Mouse (Mus musculus) midbrain, embryonic 12.5 days (tissue): ENCODE data around the gene Catsperg1. TPM values are rescaled to one million over a fixed set of nuclear protein-coding genes. Genes with fewer than 3 reads are reported as not detected.

Experiments used
- ATAC-seq: fragments of 200-750 bp; cut with Nextera tagmentation; 2 replicates; pipeline ENCODE4 v1.8.0; 2017; ENCODE audit warnings: low read depth, moderate TSS enrichment, moderate library complexity; ENCODE audit not compliant: low FRiP score
- H3K27ac ChIP-seq: fragments of 300-500 bp; sonication (generic); replicated peaks from 2 replicates; pipeline ENCODE4 v1.5.1; 2016; ENCODE audit warnings: mild to moderate bottlenecking
- H3K27me3 ChIP-seq: fragments of 300-500 bp; sonication (generic); 2 replicates; pipeline ENCODE4 v1.6.1; 2016; ENCODE audit warnings: mild to moderate bottlenecking
- H3K36me3 ChIP-seq: fragments of 300-500 bp; sonication (generic); 2 replicates; pipeline ENCODE4 v1.6.1; 2016
- H3K4me1 ChIP-seq: fragments of 300-500 bp; sonication (generic); 2 replicates; pipeline ENCODE4 v1.6.1; 2016
- H3K4me2 ChIP-seq: fragments of 300-500 bp; sonication (generic); replicated peaks from 2 replicates; pipeline ENCODE4 v1.6.1; 2016; ENCODE audit warnings: mild to moderate bottlenecking, moderate library complexity
- H3K4me3 ChIP-seq: fragments of 300-500 bp; sonication (generic); 2 replicates; pipeline ENCODE4 v1.5.1; 2016; ENCODE audit warnings: mild to moderate bottlenecking
- H3K9ac ChIP-seq: fragments of 300-500 bp; sonication (generic); replicated peaks from 2 replicates; pipeline ENCODE4 v1.6.1; 2016; ENCODE audit warnings: mild to moderate bottlenecking, moderate library complexity
- H3K9me3 ChIP-seq: fragments of 300-500 bp; sonication (generic); 2 replicates; pipeline ENCODE4 v1.6.1; 2016; ENCODE audit warnings: mild to moderate bottlenecking
- WGBS: fragments of 180-500 bp; shearing (Covaris S2); methylation state at CpG from one replicate; pipeline ENCODE4 v1.1.7; 2016; 5-methylcytosine and 5-hydroxymethylcytosine counted together
- polyA plus RNA-seq: library from polyadenylated mRNA; unstranded; fragments of >200 nt; fragmentation: Nextera tagmentation; extraction: Ambion mirVana; gene quantifications from 2 replicates; pipeline ENCODE4 v1.2.1, GENCODE M21; 2016

The Catsperg1 gene
- 0.82 and 0.96 TPM in 2 replicates for polyA plus RNA-seq

DNA sequence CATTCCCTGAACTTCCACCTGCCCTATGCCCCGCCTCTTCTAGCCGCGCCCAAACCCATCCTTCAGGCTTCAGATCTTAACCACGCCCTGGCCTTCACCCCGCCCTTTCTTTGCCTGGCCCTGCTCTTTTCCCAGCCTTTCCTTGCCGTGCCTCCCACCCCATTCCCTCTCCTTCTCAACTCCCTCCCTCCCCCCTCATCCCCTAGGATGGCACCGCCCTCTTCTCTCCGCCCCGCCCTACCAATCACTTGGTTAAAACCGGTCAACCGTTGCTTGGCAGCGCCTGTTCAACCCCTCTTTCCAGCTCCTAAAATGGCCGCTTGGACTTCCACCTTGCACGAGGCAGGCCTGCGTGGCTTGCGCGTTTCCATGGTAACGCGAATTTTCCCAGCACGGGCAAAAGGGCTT, at the start of gene Catsperg1:
Gene Catsperg1, minus strand, starts transcription at position 361 of the 408 bp plus-strand sequence.
- peak; percentile 81 for ATAC-seq
- peak within 1 kb of the TSS; percentile 29 for H3K4me3 ChIP-seq
- H3K27ac ChIP-seq, result no peak within 1 kb of the TSS
- H3K9me3 ChIP-seq, result 0 out of 2 replicates have a peak, but pooled peaks cover 4% of the 10 kb centered on the region
- H3K9ac ChIP-seq, result no peak within 1 kb of the TSS
- H3K27me3 ChIP-seq, result peaks cover 21% of the 10 kb centered on the region
- peak within 1 kb of the TSS; percentile 48 for H3K4me2 ChIP-seq
- H3K4me1 ChIP-seq, result peaks cover 7% of the 10 kb centered on the region; the same call in 1 of the 2 replicates
- no peaks in the 10 kb centered on the region for H3K36me3 ChIP-seq
- 1% methylated on average over 20 of the region's 20 CpGs for WGBS

DNA sequence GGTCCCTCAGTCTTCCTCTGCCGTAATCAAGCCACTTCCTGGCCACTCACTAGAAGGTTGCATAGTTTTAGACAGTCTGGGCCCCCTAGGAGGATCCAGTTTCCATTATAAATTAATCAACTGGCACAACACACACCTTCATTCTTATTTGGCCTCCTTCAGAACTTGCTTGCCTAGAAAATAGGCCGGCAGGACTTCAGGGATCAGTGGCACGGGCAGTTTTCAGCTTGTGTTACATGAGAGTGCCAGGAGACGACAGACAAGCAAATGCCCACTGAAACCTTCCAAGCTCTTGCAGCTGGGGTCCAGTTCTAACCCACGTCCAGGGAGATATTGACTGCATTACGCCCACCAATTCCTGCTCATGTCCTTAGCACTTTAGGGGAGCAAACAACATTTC, 48.3 kb upstream of the Catsperg1 start:
- H3K27me3 ChIP-seq, result no peaks in the 10 kb centered on the region
- H3K9me3 ChIP-seq, result no peaks in the 10 kb centered on the region
- WGBS, result 86% methylated on average over 6 of the region's 6 CpGs
- no peak overlapping the region for H3K27ac ChIP-seq
- peaks cover 16% of the 10 kb centered on the region for H3K4me1 ChIP-seq
- ATAC-seq, result no peak
- H3K36me3 ChIP-seq, result no peaks in the 10 kb centered on the region
- H3K4me2 ChIP-seq, result no peak overlapping the region
- H3K4me3 ChIP-seq, result no peak overlapping the region
- no peak overlapping the region for H3K9ac ChIP-seq

DNA sequence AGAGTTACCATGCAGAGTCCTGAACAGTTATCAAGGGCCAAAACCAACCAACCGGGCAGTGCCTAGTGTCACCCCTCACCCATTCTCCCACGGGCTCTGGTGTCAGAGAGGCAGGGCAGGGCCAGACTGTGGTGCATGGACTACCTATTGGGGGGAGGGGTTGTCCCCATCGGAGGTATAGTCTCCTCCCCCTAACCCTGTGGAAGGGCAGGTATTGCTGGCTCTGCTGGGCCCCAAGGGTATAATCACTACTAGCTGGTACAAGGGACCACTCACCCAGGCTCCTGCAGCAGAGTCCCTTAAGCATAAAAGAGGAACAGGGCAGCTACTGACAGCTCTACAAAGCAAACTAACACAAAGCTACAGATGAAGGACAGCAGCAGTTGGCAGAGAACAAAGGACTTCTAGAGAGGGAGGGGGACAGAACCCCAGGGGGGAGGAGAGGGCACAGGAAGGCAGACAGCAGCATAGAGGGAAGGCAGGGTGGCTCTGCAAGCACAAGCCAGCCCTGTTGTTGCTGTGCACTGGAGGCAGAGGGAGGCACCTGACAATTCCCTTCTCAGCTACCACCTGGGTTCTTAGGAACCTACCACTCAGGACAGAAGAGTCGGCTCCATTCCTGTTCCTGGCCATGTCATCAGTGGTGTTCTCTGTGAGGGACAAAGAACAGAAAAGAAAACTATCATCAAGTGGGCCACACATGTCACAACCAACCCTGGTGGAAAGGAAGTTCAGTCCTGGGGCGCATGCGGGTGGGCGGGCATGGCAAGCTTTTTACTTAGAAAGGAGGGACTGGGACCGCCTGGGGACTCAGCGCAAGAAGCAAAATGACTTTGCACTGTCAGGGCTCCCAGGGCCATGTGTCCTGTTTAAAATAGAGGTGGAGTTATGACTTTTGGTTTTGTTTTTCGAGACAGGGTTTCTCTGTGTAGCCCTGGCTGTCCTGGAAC, 46.2 kb upstream of the Catsperg1 start:
- Histone ChIP-seq H3K27me3 (no peaks in the 10 kb centered on the region), H3K4me3 (no peak overlapping the region), H3K4me2 (no peak overlapping the region), H3K4me1 (peaks cover 16% of the 10 kb centered on the region), H3K27ac (peak overlapping the region; percentile 36; the same call in 1 of the 2 replicates), H3K9ac (no peak overlapping the region; the same call in 1 of the 2 replicates), H3K9me3 (no peaks in the 10 kb centered on the region), H3K36me3 (no peaks in the 10 kb centered on the region)
- peak; percentile 77 for ATAC-seq
- 81% methylated on average over 10 of the region's 10 CpGs for WGBS

DNA sequence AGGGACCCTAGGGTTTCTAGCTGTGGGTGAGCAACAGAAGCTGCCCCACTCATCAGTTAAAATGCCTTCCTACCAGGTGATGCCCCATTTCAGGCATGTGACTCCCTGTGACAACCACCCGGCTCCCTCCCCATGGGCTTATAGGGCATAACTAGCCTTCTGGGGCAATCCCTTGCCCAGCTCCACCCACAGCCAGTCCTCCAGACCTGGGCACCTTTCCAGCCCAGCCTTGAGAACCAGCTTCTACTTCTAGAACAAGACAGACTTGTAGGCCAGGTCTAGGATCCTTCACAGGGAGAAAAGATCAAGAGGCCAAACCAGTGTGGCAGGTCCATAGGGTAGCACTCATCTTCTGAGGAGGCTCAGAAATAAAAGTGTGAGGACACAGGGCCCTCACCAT, 43.5 kb upstream of the Catsperg1 start:
- Histone ChIP-seq H3K27ac (no peak overlapping the region), H3K27me3 (no peaks in the 10 kb centered on the region), H3K36me3 (no peaks in the 10 kb centered on the region), H3K4me3 (no peak overlapping the region), H3K4me1 (peaks cover 16% of the 10 kb centered on the region), H3K9me3 (no peaks in the 10 kb centered on the region), H3K4me2 (no peak overlapping the region), H3K9ac (no peak overlapping the region)
- ATAC-seq, result no peak
- WGBS, result 82% methylated on average over 1 of the region's 1 CpGs

DNA sequence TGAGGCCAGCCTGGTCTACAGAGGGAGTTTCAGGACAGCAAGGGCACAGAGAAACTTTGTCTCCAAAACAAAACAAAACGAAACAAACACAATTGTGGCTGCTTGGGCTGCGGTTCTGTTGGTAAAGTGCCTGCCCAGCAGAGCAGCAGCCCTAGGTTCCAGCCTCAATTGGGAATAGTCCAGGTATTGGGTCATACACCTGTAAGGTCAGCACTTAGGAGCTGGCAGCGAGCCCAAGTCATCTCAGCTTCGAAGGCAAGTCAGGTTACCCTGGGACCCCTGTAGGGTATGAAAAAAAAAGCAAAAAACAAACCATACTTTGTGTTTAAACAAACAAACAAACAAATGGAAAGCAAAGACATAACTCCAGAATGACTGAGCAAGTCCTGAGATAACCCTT, 42.0 kb upstream of the Catsperg1 start:
- WGBS, result 84% methylated on average over 4 of the region's 4 CpGs
- peaks cover 16% of the 10 kb centered on the region for H3K4me1 ChIP-seq
- H3K9ac ChIP-seq, result no peak overlapping the region
- no peak overlapping the region for H3K4me2 ChIP-seq
- ATAC-seq, result no peak
- H3K27ac ChIP-seq, result no peak overlapping the region
- no peaks in the 10 kb centered on the region for H3K27me3 ChIP-seq
- no peaks in the 10 kb centered on the region for H3K36me3 ChIP-seq
- H3K4me3 ChIP-seq, result no peak overlapping the region
- no peaks in the 10 kb centered on the region for H3K9me3 ChIP-seq

DNA sequence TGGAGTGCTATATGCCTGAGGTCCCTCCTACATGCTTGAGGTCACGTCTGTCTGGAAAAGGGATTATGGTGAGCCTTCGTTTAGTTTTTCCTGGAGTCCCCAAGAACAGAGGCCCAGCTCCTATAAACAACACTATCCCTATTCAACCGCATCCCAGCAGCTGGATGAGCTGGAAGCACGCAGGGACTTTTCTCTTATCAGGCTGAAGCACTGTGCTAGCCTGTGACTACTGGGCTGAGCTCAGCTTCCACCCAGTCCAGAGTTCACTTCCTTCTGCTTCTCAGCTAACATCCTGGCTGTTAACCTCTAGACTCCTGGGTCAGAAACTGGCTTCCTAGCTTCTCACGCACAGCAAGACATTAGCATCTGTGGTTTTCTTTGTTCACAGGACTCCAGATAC, 40.0 kb upstream of the Catsperg1 start:
- Histone ChIP-seq H3K9ac (no peak overlapping the region), H3K4me2 (no peak overlapping the region), H3K4me3 (no peak overlapping the region), H3K36me3 (no peaks in the 10 kb centered on the region), H3K4me1 (peaks cover 7% of the 10 kb centered on the region; the same call in 1 of the 2 replicates), H3K27ac (no peak overlapping the region), H3K27me3 (peaks cover 3% of the 10 kb centered on the region), H3K9me3 (no peaks in the 10 kb centered on the region)
- no peak for ATAC-seq
- WGBS, result 51% methylated on average over 5 of the region's 5 CpGs

DNA sequence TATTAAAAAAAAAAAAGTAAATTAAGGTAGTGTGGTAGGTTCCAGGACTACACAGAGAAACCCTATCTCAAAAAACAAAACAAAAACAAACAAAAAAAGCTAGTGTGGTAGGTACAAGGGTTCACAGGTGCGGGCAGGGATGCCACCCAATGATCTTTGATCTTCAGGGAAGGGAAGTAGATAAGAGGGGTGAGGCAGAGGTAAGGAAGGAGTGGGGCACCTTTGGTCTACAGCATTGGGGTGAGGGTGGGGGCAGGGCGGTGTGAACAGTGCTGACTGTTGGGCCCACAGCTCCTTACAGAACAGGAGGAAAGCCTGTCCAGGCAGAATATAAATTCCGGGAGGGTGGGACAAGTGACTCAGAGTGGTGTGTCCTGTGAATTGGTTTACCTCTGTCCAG, 37.3 kb upstream of the Catsperg1 start:
- Histone ChIP-seq H3K4me2 (no peak overlapping the region), H3K9ac (no peak overlapping the region), H3K27me3 (peaks cover 25% of the 10 kb centered on the region), H3K9me3 (no peaks in the 10 kb centered on the region), H3K36me3 (peaks cover 4% of the 10 kb centered on the region; the same call in 1 of the 2 replicates), H3K27ac (no peak overlapping the region), H3K4me3 (no peak overlapping the region), H3K4me1 (peaks cover 14% of the 10 kb centered on the region)
- 80% methylated on average over 3 of the region's 3 CpGs for WGBS
- ATAC-seq, result no peak

DNA sequence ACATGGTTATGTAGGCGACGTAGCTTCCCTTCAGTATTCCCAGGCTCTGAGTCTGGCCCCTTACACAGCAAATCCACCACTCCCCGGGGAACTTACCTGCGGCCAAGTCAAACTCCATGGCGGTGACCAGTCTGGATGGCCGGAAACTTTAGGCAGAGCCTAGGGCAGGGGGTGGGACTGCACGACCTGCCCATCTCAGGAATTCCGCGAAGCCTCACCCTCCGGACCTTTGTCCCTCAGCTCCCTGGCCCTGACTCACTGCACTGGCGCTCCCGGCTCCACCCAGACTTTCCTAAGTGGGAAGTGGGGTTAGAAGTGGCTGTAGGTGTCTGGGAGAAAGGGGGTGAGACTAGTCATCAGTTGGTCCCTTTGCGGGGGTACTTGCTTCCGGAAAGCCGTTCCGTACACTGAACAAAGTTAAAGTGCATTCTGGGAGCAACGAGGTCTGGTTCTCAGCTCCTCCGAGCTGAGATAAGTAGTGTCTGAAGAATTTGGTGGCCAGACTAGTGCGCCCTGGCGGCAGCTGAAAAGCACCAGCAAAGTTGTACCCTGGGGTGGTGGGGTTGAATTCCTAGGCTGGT, 34.5 kb upstream of the Catsperg1 start, which contains the start of gene 2200002D01Rik:
Gene 2200002D01Rik, minus strand, starts transcription at position 206 of the 581 bp plus-strand sequence.
- Histone ChIP-seq H3K36me3 (peaks cover 26% of the 10 kb centered on the region), H3K4me3 (peak within 1 kb of the TSS; percentile 21), H3K4me1 (peaks cover 14% of the 10 kb centered on the region), H3K4me2 (peak within 1 kb of the TSS; percentile 44), H3K9me3 (no peaks in the 10 kb centered on the region), H3K27me3 (peaks cover 25% of the 10 kb centered on the region), H3K27ac (no peak within 1 kb of the TSS), H3K9ac (no peak within 1 kb of the TSS; the same call in 1 of the 2 replicates)
- WGBS, result 12% methylated on average over 20 of the region's 20 CpGs
- no peak for ATAC-seq

DNA sequence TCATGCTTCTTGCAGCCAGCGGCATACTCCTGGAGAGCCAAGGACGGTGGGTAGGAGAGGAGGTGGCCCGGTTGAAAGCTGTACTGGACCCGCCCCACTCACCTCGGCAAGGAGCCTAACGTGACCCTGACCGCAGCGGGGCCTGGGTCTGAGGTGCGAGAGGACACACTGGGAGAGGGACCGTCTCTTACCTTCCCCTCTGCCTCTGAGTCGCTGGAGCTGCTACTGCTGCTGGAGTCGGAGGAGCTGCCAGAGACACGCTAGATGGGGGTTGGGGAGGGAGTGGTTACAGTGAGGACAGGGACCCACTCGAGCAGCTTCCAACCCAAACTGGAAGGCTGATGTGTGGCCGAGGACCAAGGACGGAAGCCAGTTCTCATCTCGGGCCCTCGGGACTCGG, 33.9 kb upstream of the Catsperg1 start:
- Histone ChIP-seq H3K9me3 (no peaks in the 10 kb centered on the region), H3K4me1 (peaks cover 14% of the 10 kb centered on the region), H3K4me3 (peak overlapping the region; percentile 21), H3K9ac (no peak overlapping the region; the same call in 1 of the 2 replicates), H3K36me3 (peaks cover 26% of the 10 kb centered on the region), H3K27ac (no peak overlapping the region), H3K4me2 (peak overlapping the region; percentile 44), H3K27me3 (peaks cover 25% of the 10 kb centered on the region)
- WGBS, result 12% methylated on average over 19 of the region's 19 CpGs
- ATAC-seq, result peak; percentile 39; the same call in 1 of the 2 replicates

DNA sequence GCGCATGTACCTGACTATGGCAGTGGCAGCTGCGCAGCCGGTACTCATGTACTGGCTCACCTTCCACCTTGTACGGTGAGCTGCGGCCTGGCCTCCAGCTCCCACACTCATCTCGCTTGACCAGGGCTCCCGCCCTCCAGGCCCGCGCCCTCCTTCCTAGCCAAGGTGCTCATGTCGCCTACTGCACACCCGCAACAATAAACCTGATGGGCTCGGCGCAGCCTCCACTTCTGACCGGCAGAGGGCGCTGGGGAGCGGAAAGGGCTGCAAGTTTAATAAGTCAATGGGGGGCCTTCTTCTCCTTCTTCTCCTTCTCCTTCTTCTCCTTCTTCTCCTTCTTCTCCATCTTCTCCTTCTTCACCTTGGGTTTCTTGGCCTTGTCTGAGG, 33.5 kb upstream of the Catsperg1 start:
- H3K27ac ChIP-seq, result no peak overlapping the region
- H3K4me3 ChIP-seq, result peak overlapping the region; percentile 21; the same call in 1 of the 2 replicates
- ATAC-seq, result 0 out of 2 replicates have a peak, but pooled peaks have one; percentile 54
- 27% methylated on average over 16 of the region's 16 CpGs for WGBS
- H3K9ac ChIP-seq, result no peak overlapping the region; the same call in 1 of the 2 replicates
- H3K36me3 ChIP-seq, result peaks cover 26% of the 10 kb centered on the region
- H3K9me3 ChIP-seq, result no peaks in the 10 kb centered on the region
- peaks cover 25% of the 10 kb centered on the region for H3K27me3 ChIP-seq
- peaks cover 14% of the 10 kb centered on the region for H3K4me1 ChIP-seq
- H3K4me2 ChIP-seq, result peak overlapping the region; percentile 44

DNA sequence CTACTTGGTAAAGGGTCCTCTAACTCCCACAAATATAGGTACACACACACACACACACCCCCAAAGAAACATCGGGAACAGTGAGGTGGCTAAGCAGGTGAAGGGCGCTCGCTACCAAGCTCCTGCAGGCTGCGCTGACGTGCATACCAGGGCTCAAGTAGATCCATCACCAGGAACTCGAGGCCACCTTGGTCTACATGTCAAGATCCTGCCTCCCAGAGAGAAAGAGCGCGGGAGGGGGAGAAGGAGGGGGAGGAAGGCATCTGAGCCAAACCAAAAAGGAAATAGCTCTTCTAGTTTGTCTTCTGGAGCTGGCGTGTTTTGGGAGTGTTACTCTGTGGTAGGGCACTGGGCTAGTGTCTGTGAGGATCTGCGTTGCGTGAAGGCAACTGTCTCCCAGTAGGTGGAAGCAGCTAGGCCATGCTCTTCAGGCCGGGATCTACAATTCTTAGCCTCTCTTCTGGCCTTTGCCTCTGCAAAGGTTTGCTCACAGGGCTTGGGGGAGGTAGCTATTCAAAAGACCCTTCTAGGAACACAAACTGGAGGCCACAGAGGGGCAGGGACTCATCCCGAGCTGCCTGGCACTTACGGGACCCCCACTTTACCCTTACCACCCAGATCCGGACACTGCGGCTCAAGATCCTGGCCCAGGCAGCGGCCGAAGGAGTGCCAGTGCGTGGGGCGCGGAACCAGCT, 32.9 kb upstream of the Catsperg1 start:
- Histone ChIP-seq H3K27me3 (peaks cover 25% of the 10 kb centered on the region), H3K27ac (no peak overlapping the region), H3K4me1 (peaks cover 14% of the 10 kb centered on the region), H3K36me3 (peaks cover 26% of the 10 kb centered on the region), H3K9me3 (no peaks in the 10 kb centered on the region), H3K4me3 (no peak overlapping the region), H3K4me2 (no peak overlapping the region), H3K9ac (no peak overlapping the region; the same call in 1 of the 2 replicates)
- no peak for ATAC-seq
- WGBS, result 87% methylated on average over 21 of the region's 21 CpGs
